ENCODE assay signal across 7 mouse cellular contexts in genomic region chr15:52505278-52505831, GRCm38 (mm10).
DNase-seq lines count a peak whose midpoint lies in the region; ATAC-seq and TF ChIP-seq lines count a peak whose summit lies in the region.

No protein-coding gene starts in this region.

- H3K27me3 ChIP-seq in limb, embryonic 14.5 days (ENCODE audit: control insufficient read depth, insufficient read depth, low read length), result no peaks in the 10 kb centered on the region
- H3K27me3 ChIP-seq in limb, embryonic 10.5 days (ENCODE audit: low read depth, poor library complexity, severe bottlenecking), result no peaks in the 10 kb centered on the region
- H3K27me3 ChIP-seq in midbrain, embryonic 14.5 days (ENCODE audit: control insufficient read depth, insufficient read depth, low read length), result no peaks in the 10 kb centered on the region

- no peak for TF ChIP-seq POLR2A in limb, embryonic 14.5 days (IDR thresholded peaks at IDR 0.05; ENCODE audit: borderline replicate concordance, extremely low read depth, insufficient read depth, insufficient read length)

- no peak overlapping the region for H3K4me3 ChIP-seq in limb, embryonic 14.5 days (replicated peaks; ENCODE audit: low read length)
- no peak overlapping the region for H3K4me3 ChIP-seq in limb, embryonic 10.5 days
- no peak overlapping the region for H3K4me3 ChIP-seq in midbrain, embryonic 14.5 days (replicated peaks; ENCODE audit: low read depth, low read length)

- H3K9me3 ChIP-seq in limb, embryonic 14.5 days (ENCODE audit: control insufficient read depth, low read length), result no peaks in the 10 kb centered on the region
- H3K9me3 ChIP-seq in limb, embryonic 10.5 days (replicated peaks), result no peaks in the 10 kb centered on the region
- H3K9me3 ChIP-seq in midbrain, embryonic 14.5 days (ENCODE audit: control insufficient read depth, low read length), result no peaks in the 10 kb centered on the region

- WGBS in limb, embryonic 14.5 days, result 30% methylated on average over 9 of the region's 9 CpGs
- 43% methylated on average over 9 of the region's 9 CpGs for WGBS in limb, embryonic 10.5 days
- 32% methylated on average over 9 of the region's 9 CpGs for WGBS in midbrain, embryonic 14.5 days

- H3K4me2 ChIP-seq in limb, embryonic 14.5 days (replicated peaks; ENCODE audit: low read depth, low read length, severe bottlenecking), result no peak overlapping the region
- no peak overlapping the region for H3K4me2 ChIP-seq in midbrain, embryonic 14.5 days (ENCODE audit: low read length)

- ATAC-seq in limb, embryonic 14.5 days (ENCODE audit: low FRiP score, low read depth), result peak; percentile 74
- peak; percentile 63; the same call in 1 of the 2 replicates for ATAC-seq in midbrain, embryonic 14.5 days (ENCODE audit: low FRiP score, low TSS enrichment)

- no peaks in the 10 kb centered on the region for H3K36me3 ChIP-seq in limb, embryonic 14.5 days (ENCODE audit: control insufficient read depth, insufficient read depth, low read length)
- no peaks in the 10 kb centered on the region for H3K36me3 ChIP-seq in limb, embryonic 10.5 days
- H3K36me3 ChIP-seq in midbrain, embryonic 14.5 days (ENCODE audit: control insufficient read depth, insufficient read depth, low read length), result no peaks in the 10 kb centered on the region

- H3K4me1 ChIP-seq in limb, embryonic 14.5 days (ENCODE audit: control insufficient read depth, insufficient read depth, low read length), result peaks cover 8% of the 10 kb centered on the region; the same call in 1 of the 2 replicates
- no peaks in the 10 kb centered on the region for H3K4me1 ChIP-seq in limb, embryonic 10.5 days
- H3K4me1 ChIP-seq in midbrain, embryonic 14.5 days (ENCODE audit: control insufficient read depth, insufficient read depth, low read length), result no peaks in the 10 kb centered on the region

- H3K9ac ChIP-seq in limb, embryonic 14.5 days (ENCODE audit: low read depth, low read length, severe bottlenecking), result no peak overlapping the region
- no peak overlapping the region for H3K9ac ChIP-seq in midbrain, embryonic 14.5 days (replicated peaks; ENCODE audit: low read length)

- peak; percentile 64 for DNase-seq in limb, embryonic 14.5 days (ENCODE audit: low spot score)
- no peak for DNase-seq in limb, embryonic 10.5 days (ENCODE audit: low spot score)
- DNase-seq in R1 (ENCODE audit: low read depth, low spot score), result peak; percentile 44
- peak; percentile 17 for DNase-seq in fibroblast of lung, adult 2 months (ENCODE audit: low read depth)
- DNase-seq in midbrain, embryonic 14.5 days, result peak; percentile 88
- DNase-seq in right cerebral cortex, postnatal 4 days, result no peak
- no peak for DNase-seq in cerebellum, adult 18-20 months

- H3K27ac ChIP-seq in limb, embryonic 14.5 days (replicated peaks; ENCODE audit: low read depth, low read length), result no peak overlapping the region
- no peak overlapping the region for H3K27ac ChIP-seq in limb, embryonic 10.5 days
- H3K27ac ChIP-seq in midbrain, embryonic 14.5 days (replicated peaks; ENCODE audit: low read depth, low read length), result no peak overlapping the region

Comparison
In these comparisons a context has a peak if more than half of its experiments do, and no peak if none do; other contexts are left out.
1. DNase-seq: peak in limb, embryonic 14.5 days (single experiment), R1 (single experiment), fibroblast of lung, adult 2 months (single experiment) and midbrain, embryonic 14.5 days (single experiment); none in limb, embryonic 10.5 days (single experiment), right cerebral cortex, postnatal 4 days (single experiment) and cerebellum, adult 18-20 months (0 of 2).